In genomic region chr13:63184946-63185345, GRCm38 (mm10) we compare ENCODE assay signal across 15 mouse cellular contexts.
DNase-seq lines count a peak whose midpoint lies in the region.
"Had no signal": no experiment of that assay in that cellular context is flagged by ENCODE, and none has a peak within 500 bp of the region (broad histone marks: within the 10 kb centered on the region; RNA-seq: fewer than 3 reads in every experiment).

No protein-coding gene starts in this region.

- DNase-seq in embryo, embryonic 10.5 days (ENCODE audit: low spot score) = peak; percentile 42
- DNase-seq in embryo, embryonic 11 days = no peak
- DNase-seq in kidney, postnatal 10 days = peak; percentile 26
- no peak for DNase-seq in kidney, adult 9 months
- peak; percentile 12 to 20 for DNase-seq in spleen, postnatal 36 days (ENCODE audit: low spot score in 2 of 2)
- no peak for DNase-seq in spleen, postnatal 14 days (ENCODE audit: low spot score in 2 of 2)
- DNase-seq in heart, adult 9 months (ENCODE audit: low spot score in 2 of 2) = no peak
- DNase-seq: adrenal gland, postnatal 14 days; cerebellum, adult 9-10 months; gastrocnemius, postnatal 14 days; heart, adult 11 months; heart, postnatal 14 days; liver, postnatal 0 days; thymus, adult 2 months; thymus, postnatal 4 days had no signal

Comparison
In these comparisons a context has a peak if more than half of its experiments do, and no peak if none do; other contexts are left out.
1. DNase-seq: peak in embryo, embryonic 10.5 days (single experiment), kidney, postnatal 10 days (single experiment) and spleen, postnatal 36 days (2 of 2); none in embryo, embryonic 11 days (single experiment), kidney, adult 9 months (single experiment), spleen, postnatal 14 days (0 of 2) and heart, adult 9 months (0 of 2).